Mouse (Mus musculus) G1E (cell line): Measurements from ENCODE around the gene E130308A19Rik.

Experiments used
- CTCF ChIP-seq: IDR thresholded peaks from 2 replicates; pipeline ENCODE4 v1.5.1; 2012; ENCODE audit warnings: low read depth, low read length, inconsistent platforms, mixed read lengths
- GATA1 ChIP-seq: IDR thresholded peaks from 2 replicates; pipeline ENCODE4 v1.6.1; 2012; ENCODE audit warnings: borderline replicate concordance, low read length, inconsistent platforms, mixed read lengths
- TAL1 ChIP-seq: conservative IDR thresholded peaks from 2 replicates; pipeline ENCODE4 v1.6.1; 2012; ENCODE audit warnings: low read depth, low read length, inconsistent platforms, mixed read lengths

DNA sequence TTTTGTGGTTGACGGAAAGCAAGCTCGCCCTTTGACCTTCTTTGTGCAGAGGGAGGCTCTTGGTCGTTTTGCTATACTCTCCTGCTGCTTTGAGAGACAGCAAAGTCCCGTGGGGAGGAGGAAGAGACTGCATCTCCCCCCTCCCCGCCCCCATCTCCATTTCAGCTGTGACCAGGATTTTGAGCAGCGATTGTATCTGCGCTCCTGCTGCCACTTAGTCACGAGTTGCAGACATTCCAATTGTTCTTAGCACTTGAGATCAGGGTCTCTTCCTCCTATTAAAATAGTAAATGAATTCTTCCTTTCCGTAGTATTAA is 180.8 kb downstream of the E130308A19Rik start:
- TF ChIP-seq CTCF (no peak), GATA1 (no peak), TAL1 (no peak)
